Mouse (Mus musculus): ENCODE data around the gene Gm28635.

GRCm38 (mm10) chr2:84626366-84626975 is 51.4 kb downstream of the Gm28635 start:
- TF ChIP-seq CTCF (IDR thresholded peaks at IDR 0.05; ENCODE audit: extremely low read depth, insufficient read depth, insufficient read length, insufficient replicate concordance) (no peak), POLR2A (IDR thresholded peaks at IDR 0.05; ENCODE audit: low read depth, low read length) (no peak)
